Mouse (Mus musculus): ENCODE results near the gene Col26a1.

DNA sequence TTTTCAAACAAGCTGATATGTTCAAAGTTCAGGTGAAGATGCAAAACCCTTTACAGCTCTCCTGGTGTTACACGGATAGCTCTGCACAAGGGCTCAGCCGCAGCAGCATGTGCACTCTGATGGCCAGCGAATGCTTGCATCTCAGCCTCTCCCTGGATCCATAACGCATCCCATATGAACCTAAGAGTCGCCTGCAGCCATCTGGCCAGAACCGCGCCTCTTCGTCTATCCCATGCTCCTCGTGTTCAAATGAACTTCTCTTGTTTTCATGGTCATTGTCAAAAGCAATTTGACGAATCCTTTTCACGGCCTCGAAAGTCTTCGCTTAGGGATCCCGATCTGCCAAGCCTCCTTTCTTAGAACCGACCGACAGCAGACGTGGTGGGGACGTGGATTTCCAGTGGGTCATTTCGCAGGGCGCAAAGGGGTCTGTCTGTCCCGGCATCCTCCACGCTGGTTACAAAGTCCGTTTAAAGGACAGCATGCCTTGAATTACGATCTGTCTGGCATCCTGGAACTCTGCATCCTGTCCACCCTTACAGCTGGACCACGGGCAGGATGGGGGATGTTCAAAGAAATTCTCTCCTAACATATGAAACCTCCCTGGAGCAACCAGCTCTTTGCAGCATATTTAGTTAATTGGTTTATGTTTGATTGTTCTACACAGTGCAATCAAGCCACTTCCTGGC lies 12.0 kb upstream of the Col26a1 start:
- TF ChIP-seq ZC3H11A (IDR thresholded peaks at IDR 0.05; ENCODE audit: low read depth, low read length) (no peak), TCF12 (IDR thresholded peaks at IDR 0.05; ENCODE audit: low read depth, low read length) (no peak), PAX5 (IDR thresholded peaks at IDR 0.05; ENCODE audit: low read length) (no peak), MAFK (IDR thresholded peaks at IDR 0.05; ENCODE audit: insufficient replicate concordance, low read length) (no peak), CTCF (conservative IDR thresholded peaks at IDR 0.05 in 1 of 2, IDR thresholded peaks at IDR 0.05 in 1 of 2; ENCODE audit: low read depth in 2 of 2, low read length in 2 of 2) (no peak), USF1 (IDR thresholded peaks at IDR 0.05; ENCODE audit: low read depth, low read length) (no peak), CHD1 (IDR thresholded peaks at IDR 0.05; ENCODE audit: low read depth, low read length) (no peak), MAX (IDR thresholded peaks at IDR 0.05; ENCODE audit: low read length) (no peak)
